Mouse (Mus musculus) hindlimb bud, embryonic 11.5 days (tissue): Measurements from ENCODE around the gene Lin28b.

ENCODE experiments used
- DNase-seq: peaks from one replicate; pipeline ENCODE4 v3.0.0-alpha.2; 2012; ENCODE audit warnings: low read depth, low spot score; ENCODE audit errors: extremely low spot score

Lin28b gene

GRCm38 (mm10) chr10:45485761-45486602 lies at the start of gene Lin28b:
Gene Lin28b, minus strand, starts transcription at chr10:45486395.
- DNase-seq, result no peak

- no peak for DNase-seq
These were observed 25.6 kb upstream of the Lin28b start for GRCm38 (mm10) chr10:45511764-45512163.

- no peak for DNase-seq
These were observed 24.5 kb upstream of the Lin28b start for GRCm38 (mm10) chr10:45510662-45511061.

- DNase-seq, result no peak
These were observed 14.1 kb upstream of the Lin28b start for GRCm38 (mm10) chr10:45500259-45500658.

GRCm38 (mm10) chr10:45486603-45486946 lies 380 bp upstream of the Lin28b start:
- DNase-seq, result no peak

- DNase-seq, result no peak
These were observed 902 bp downstream of the Lin28b start for GRCm38 (mm10) chr10:45485226-45485760.

- no peak for DNase-seq
These were observed 3.0 kb downstream of the Lin28b start for GRCm38 (mm10) chr10:45483210-45483609.

- DNase-seq, result no peak
These were observed 12.4 kb downstream of the Lin28b start for GRCm38 (mm10) chr10:45473663-45474333.

GRCm38 (mm10) chr10:45473143-45473484 lies 13.1 kb downstream of the Lin28b start:
- no peak for DNase-seq

- DNase-seq, result no peak
These were observed 13.6 kb downstream of the Lin28b start for GRCm38 (mm10) chr10:45472431-45473142.

- no peak for DNase-seq
These were observed 14.9 kb downstream of the Lin28b start for GRCm38 (mm10) chr10:45471321-45471720.

- no peak for DNase-seq
These were observed 16.0 kb downstream of the Lin28b start for GRCm38 (mm10) chr10:45470079-45470739.

GRCm38 (mm10) chr10:45469027-45469996 lies 16.9 kb downstream of the Lin28b start:
- DNase-seq, result no peak

- DNase-seq, result no peak
These were observed 17.8 kb downstream of the Lin28b start for GRCm38 (mm10) chr10:45468180-45468915.

- no peak for DNase-seq
These were observed 27.6 kb downstream of the Lin28b start for GRCm38 (mm10) chr10:45458637-45459036.

- no peak for DNase-seq
These were observed 28.1 kb downstream of the Lin28b start for GRCm38 (mm10) chr10:45458074-45458473.

GRCm38 (mm10) chr10:45446625-45447024 lies 39.6 kb downstream of the Lin28b start:
- no peak for DNase-seq

- DNase-seq, result no peak
These were observed 40.0 kb downstream of the Lin28b start for GRCm38 (mm10) chr10:45446215-45446614.

GRCm38 (mm10) chr10:45422372-45422771 lies 63.8 kb downstream of the Lin28b start:
- no peak for DNase-seq
